Mouse (Mus musculus): ENCODE data around the gene Ms4a10.

Ms4a10 gene

GRCm38 (mm10) chr19:10959085-10959977 is 15.1 kb downstream of the Ms4a10 start:
- no peak for DNase-seq

- peak; percentile 23 for DNase-seq
Observed at GRCm38 (mm10) chr19:10952021-10952939, 22.2 kb downstream of the Ms4a10 start.

GRCm38 (mm10) chr19:10949558-10949957 is 24.9 kb downstream of the Ms4a10 start:
- DNase-seq: no peak

- DNase-seq: peak; percentile 95
Observed at GRCm38 (mm10) chr19:10949112-10949511, 25.4 kb downstream of the Ms4a10 start, which contains the start of gene Ccdc86. Ccdc86 (minus strand) TSS chr19:10949266.

GRCm38 (mm10) chr19:10948416-10948815 is 26.1 kb downstream of the Ms4a10 start:
- DNase-seq: peak; percentile 9

GRCm38 (mm10) chr19:10947219-10947618 is 27.3 kb downstream of the Ms4a10 start:
- DNase-seq: no peak

- DNase-seq: no peak
Observed at GRCm38 (mm10) chr19:10946506-10946905, 28.0 kb downstream of the Ms4a10 start.

GRCm38 (mm10) chr19:10943955-10944354 is 30.5 kb downstream of the Ms4a10 start:
- no peak for DNase-seq

GRCm38 (mm10) chr19:10940801-10941457 is 33.5 kb downstream of the Ms4a10 start:
- peak; percentile 53 for DNase-seq

- DNase-seq: peak; percentile 82
Observed at GRCm38 (mm10) chr19:10940097-10940800, 34.2 kb downstream of the Ms4a10 start.

GRCm38 (mm10) chr19:10938771-10939170 is 35.7 kb downstream of the Ms4a10 start:
- no peak for DNase-seq

GRCm38 (mm10) chr19:10937110-10937563 is 37.3 kb downstream of the Ms4a10 start, which contains the start of gene Ptgdr2:
Ptgdr2 (plus strand) TSS chr19:10937160.
- DNase-seq: no peak

GRCm38 (mm10) chr19:10936077-10936476 is 38.4 kb downstream of the Ms4a10 start:
- DNase-seq: no peak

GRCm38 (mm10) chr19:10935029-10935428 is 39.4 kb downstream of the Ms4a10 start:
- DNase-seq: no peak

GRCm38 (mm10) chr19:10930641-10931040 is 43.8 kb downstream of the Ms4a10 start:
- DNase-seq: no peak

- DNase-seq: no peak
Observed at GRCm38 (mm10) chr19:10926666-10927065, 47.8 kb downstream of the Ms4a10 start.

- DNase-seq: no peak
Observed at GRCm38 (mm10) chr19:10926123-10926621, 48.3 kb downstream of the Ms4a10 start.

- DNase-seq: no peak
Observed at GRCm38 (mm10) chr19:10924220-10924619, 50.2 kb downstream of the Ms4a10 start.

GRCm38 (mm10) chr19:10921058-10921457 is 53.4 kb downstream of the Ms4a10 start:
- DNase-seq: no peak

- no peak for DNase-seq
Observed at GRCm38 (mm10) chr19:10920532-10920931, 53.9 kb downstream of the Ms4a10 start, which contains the start of gene Zp1. Zp1 (minus strand) TSS chr19:10920632.

- no peak for DNase-seq
Observed at GRCm38 (mm10) chr19:10918321-10918991, 56.0 kb downstream of the Ms4a10 start.
